Mouse (Mus musculus): ENCODE measurements around the gene Cdc5l.
"Not testable (repeated sequence)": the region's sequence is repeated elsewhere in the genome, so short reads cannot be mapped to it uniquely, and the experiment has no call there.

DNA sequence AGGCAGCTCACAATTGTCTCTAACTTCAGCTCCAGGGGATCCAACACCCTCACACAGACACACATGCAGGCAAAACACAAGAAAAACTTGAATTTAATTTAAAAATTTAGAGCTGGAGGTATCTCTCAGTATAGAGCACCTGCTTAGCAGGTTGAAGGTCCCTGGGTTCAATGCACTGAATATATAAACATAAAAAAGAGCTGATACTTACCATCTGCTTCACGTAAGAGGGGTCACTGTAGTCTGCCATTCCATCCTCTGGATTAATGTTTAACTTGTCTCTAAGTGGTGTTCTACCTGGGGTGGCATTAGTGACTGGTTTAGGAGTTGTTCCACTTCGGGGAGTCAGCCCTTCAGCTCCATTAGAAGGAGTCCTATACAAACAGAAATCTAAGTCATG is 21.9 kb downstream of the Cdc5l start:
- TF ChIP-seq CTCF (conservative IDR thresholded peaks at IDR 0.05; ENCODE audit: low read length); NANOG (IDR thresholded peaks at IDR 0.05; ENCODE audit: borderline replicate concordance, low read length): not testable (repeated sequence)

Measured in E14TG2a.4 (cell line).